Mouse (Mus musculus): Measurements from ENCODE around the gene Spry1. TPM values are rescaled to one million over a fixed set of nuclear protein-coding genes. Genes with fewer than 3 reads are reported as not detected.
"Not testable (repeated sequence)": the region's sequence is repeated elsewhere in the genome, so short reads cannot be mapped to it uniquely, and the experiment has no call there.

The Spry1 gene
- 10 to 100 TPM; 25.1 to 31.4 TPM for total RNA-seq (2021)
- long read RNA-seq, experiment 1, transcript Spry1-201 (3 exons, 2,481 nt) = major isoform, 32 of 61 reads
- long read RNA-seq, experiment 1, transcript Spry1-203 (3 exons, 2,451 nt) = minor isoform, 24 of 61 reads
- long read RNA-seq, experiment 1, partial matches to known transcripts = 0 of 61 reads
- long read RNA-seq, experiment 1, other reads (novel, unspliced or antisense) = 3 of 61 reads
- long read RNA-seq, experiment 2, transcript Spry1-203 (3 exons, 2,451 nt) = major isoform, 8 of 17 reads
- long read RNA-seq, experiment 2, transcript Spry1-201 (3 exons, 2,481 nt) = minor isoform, 7 of 17 reads
- long read RNA-seq, experiment 2, partial matches to known transcripts = 0 of 17 reads
- long read RNA-seq, experiment 2, other reads (novel, unspliced or antisense) = 0 of 17 reads

GRCm38 (mm10) chr3:37639690-37640089, at the start of gene Spry1:
TSS of gene Spry1 (plus strand) at chr3:37639947.
- DNase-seq = peak; percentile 94 to 95

- DNase-seq = peak; percentile 21 to 27
Observed at GRCm38 (mm10) chr3:37595721-37596120, 44.0 kb upstream of the Spry1 start.

- DNase-seq = no peak
Observed at GRCm38 (mm10) chr3:37596519-37596918, 43.2 kb upstream of the Spry1 start.

- no peak for DNase-seq
Observed at GRCm38 (mm10) chr3:37597200-37597599, 42.5 kb upstream of the Spry1 start.

- not testable (repeated sequence) for DNase-seq
Observed at GRCm38 (mm10) chr3:37599641-37600040, 40.1 kb upstream of the Spry1 start.

- no peak for DNase-seq
Observed at GRCm38 (mm10) chr3:37602356-37602755, 37.4 kb upstream of the Spry1 start.

GRCm38 (mm10) chr3:37602890-37603289, 36.9 kb upstream of the Spry1 start:
- no peak for DNase-seq

- DNase-seq = no peak
Observed at GRCm38 (mm10) chr3:37603541-37603940, 36.2 kb upstream of the Spry1 start.

- no peak for DNase-seq
Observed at GRCm38 (mm10) chr3:37604976-37605875, 34.5 kb upstream of the Spry1 start.

- no peak for DNase-seq
Observed at GRCm38 (mm10) chr3:37605876-37606238, 33.9 kb upstream of the Spry1 start.

- no peak for DNase-seq
Observed at GRCm38 (mm10) chr3:37608926-37609325, 30.8 kb upstream of the Spry1 start.

- DNase-seq = no peak
Observed at GRCm38 (mm10) chr3:37610670-37611069, 29.1 kb upstream of the Spry1 start.

GRCm38 (mm10) chr3:37613722-37614121, 26.0 kb upstream of the Spry1 start:
- DNase-seq = peak; percentile 24 to 62

GRCm38 (mm10) chr3:37614878-37615650, 24.7 kb upstream of the Spry1 start:
- no peak for DNase-seq

- DNase-seq = no peak
Observed at GRCm38 (mm10) chr3:37616586-37617547, 22.9 kb upstream of the Spry1 start.

GRCm38 (mm10) chr3:37632246-37632645, 7.5 kb upstream of the Spry1 start:
- no peak for DNase-seq

GRCm38 (mm10) chr3:37632751-37633150, 7.0 kb upstream of the Spry1 start:
- DNase-seq = no peak

GRCm38 (mm10) chr3:37634648-37635047, 5.1 kb upstream of the Spry1 start:
- no peak for DNase-seq

GRCm38 (mm10) chr3:37636921-37637320, 2.8 kb upstream of the Spry1 start:
- DNase-seq = no peak

- DNase-seq = peak; percentile 42 to 72
Observed at GRCm38 (mm10) chr3:37640162-37640721, 495 bp downstream of the Spry1 start.

GRCm38 (mm10) chr3:37640810-37641209, 1.1 kb downstream of the Spry1 start:
- DNase-seq = peak; percentile 85 to 92

All from adrenal gland, postnatal 36 days (tissue).